Mouse (Mus musculus): Measurements from ENCODE around the gene Cmtm2b.

DNA sequence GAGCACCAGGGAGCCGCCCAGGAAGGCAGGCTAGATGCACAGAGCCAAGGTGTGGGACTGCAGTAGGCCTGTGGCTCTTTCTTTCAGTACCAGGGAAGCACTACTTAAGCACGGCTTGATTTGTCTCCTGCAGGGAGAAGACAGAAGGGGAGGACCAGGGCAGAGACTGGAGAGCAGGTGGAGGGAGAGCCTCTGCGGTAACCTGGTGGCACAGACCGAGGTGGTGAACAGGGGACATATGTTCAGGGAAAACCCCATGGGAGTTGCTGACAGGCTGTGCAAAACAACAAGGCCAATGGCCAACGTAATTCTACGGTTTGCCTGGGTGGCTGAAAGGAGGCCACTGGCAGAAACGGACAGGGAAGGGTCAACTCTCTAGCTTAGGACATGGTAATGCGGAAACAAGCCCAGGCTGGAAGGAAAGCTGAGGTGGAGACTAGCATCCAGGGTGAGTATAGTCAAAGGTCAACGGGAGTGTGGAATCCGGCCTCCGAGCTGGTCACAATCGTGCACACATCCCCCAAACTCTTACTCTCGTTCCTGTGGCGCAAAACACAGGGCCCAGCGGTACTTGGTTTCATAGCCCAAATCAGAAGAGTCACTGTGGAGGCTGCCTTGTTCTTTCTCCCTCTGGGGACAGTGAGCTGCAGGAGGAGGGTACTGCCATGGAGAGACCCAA is 37.9 kb downstream of the Cmtm2b start:
- TF ChIP-seq CTCF (IDR thresholded peaks at IDR 0.05; ENCODE audit: extremely low read depth, insufficient read depth, insufficient read length, insufficient replicate concordance) (no peak), POLR2A (IDR thresholded peaks at IDR 0.05; ENCODE audit: low read depth, low read length) (no peak)

All from spleen, adult 2 months (tissue).